Mouse (Mus musculus): ENCODE results near the gene Akap14. TPM values are rescaled to one million over a fixed set of nuclear protein-coding genes. Genes with fewer than 3 reads are reported as not detected.

Gene Akap14
- polyA plus RNA-seq, 1 experiment = not detected

DNA sequence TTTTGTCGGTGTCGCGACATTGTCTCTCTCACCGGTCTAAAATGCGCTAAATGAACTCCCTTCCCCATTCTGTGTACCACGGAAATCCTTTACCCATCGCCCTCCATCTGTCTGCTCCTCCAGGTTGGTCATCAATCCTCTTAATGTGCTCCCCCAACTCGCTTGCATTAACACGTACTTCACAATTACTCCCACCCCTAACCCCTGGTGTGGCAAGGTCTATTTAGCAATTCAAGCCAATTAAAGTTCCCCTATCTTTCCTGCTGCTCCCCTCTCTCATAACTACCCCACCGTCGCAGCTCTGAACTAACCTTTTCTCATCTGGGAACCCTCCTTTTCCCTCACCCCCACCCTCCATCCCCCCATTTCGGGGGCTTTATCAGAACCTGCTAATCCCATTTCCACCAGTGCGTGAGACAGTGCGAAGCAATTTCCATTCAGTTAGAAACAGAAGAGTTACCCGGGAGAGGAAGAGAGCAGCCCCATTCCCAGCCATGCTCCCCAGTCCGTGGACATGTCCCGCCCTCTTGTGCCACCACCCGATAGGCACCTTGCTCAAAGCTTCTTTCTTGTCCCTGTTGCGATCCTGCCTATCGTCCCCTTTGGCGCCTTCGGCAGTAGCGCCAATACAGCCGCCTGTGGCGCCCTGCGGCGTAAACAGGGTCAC, 59.0 kb downstream of the Akap14 start:
- DNase-seq (ENCODE audit: extremely low spot score in 1 of 2, low spot score in 1 of 2) = no peak

DNA sequence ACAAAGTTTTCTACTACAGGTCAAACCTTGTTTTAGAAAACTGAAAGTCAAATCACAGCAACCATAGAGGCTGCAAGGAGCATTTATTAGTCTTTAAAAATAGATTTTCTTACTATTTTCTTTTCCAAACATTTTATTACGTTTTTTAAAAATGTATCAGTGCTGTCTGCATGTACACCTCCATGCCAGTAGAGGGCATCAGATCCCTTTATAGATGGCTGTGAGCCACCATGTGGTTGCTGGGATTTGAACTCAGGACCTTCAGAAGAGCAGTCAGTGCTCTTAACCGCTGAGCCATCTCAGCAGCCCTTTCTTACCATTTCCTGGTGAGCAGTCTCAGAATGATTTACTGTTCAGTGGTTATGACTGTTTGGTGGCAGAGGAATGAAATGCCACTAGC, 64.8 kb downstream of the Akap14 start:
- no peak for DNase-seq (ENCODE audit: extremely low spot score in 1 of 2, low spot score in 1 of 2)

Other genes starting within 250 kb of the Akap14 start
- 38.6 and 40.7 TPM in 2 replicates for gene Sept6, start 177.0 kb downstream of the Akap14 start, polyA plus RNA-seq (2012; rRNA removed)
- 0.06 TPM in 1 of 2 replicates, not detected in the other for gene Sowahd, start 120.0 kb downstream of the Akap14 start, polyA plus RNA-seq (2012; rRNA removed)
- gene Rpl39, start 83.4 kb downstream of the Akap14 start, polyA plus RNA-seq (2012; rRNA removed) = 236 and 294 TPM in 2 replicates
- gene Upf3b, start 58.5 kb downstream of the Akap14 start, polyA plus RNA-seq (2012; rRNA removed) = 32.8 and 35.0 TPM in 2 replicates
- 5.8 and 6.6 TPM in 2 replicates for gene Nkap, start 42.0 kb downstream of the Akap14 start, polyA plus RNA-seq (2012; rRNA removed)
- gene Ndufa1, start 22.3 kb upstream of the Akap14 start, polyA plus RNA-seq (2012; rRNA removed) = 579 and 627 TPM in 2 replicates
- gene Rnf113a1, start 22.4 kb upstream of the Akap14 start, polyA plus RNA-seq (2012; rRNA removed) = 7.4 and 8.2 TPM in 2 replicates
- 0.13 TPM in 1 of 2 replicates, not detected in the other for gene Gm9, start 42.2 kb upstream of the Akap14 start, polyA plus RNA-seq (2012; rRNA removed)
- gene Rhox1, start 53.4 kb upstream of the Akap14 start, polyA plus RNA-seq (2012; rRNA removed) = not detected in 2 replicates
- not detected in 2 replicates for gene Rhox2a, start 76.1 kb upstream of the Akap14 start, polyA plus RNA-seq (2012; rRNA removed)
- gene Rhox3a, start 81.1 kb upstream of the Akap14 start, polyA plus RNA-seq (2012; rRNA removed) = not detected in 2 replicates
- not detected in 2 replicates for gene Rhox4a, start 96.5 kb upstream of the Akap14 start, polyA plus RNA-seq (2012; rRNA removed)
- not detected in 2 replicates for gene Rhox3a2, start 211.2 kb upstream of the Akap14 start, polyA plus RNA-seq (2012; rRNA removed)
- not detected in 2 replicates for gene Rhox4a2, start 222.0 kb upstream of the Akap14 start, polyA plus RNA-seq (2012; rRNA removed)
- not detected in 2 replicates for gene Rhox2b, start 243.2 kb upstream of the Akap14 start, polyA plus RNA-seq (2012; rRNA removed)

Measured in frontal cortex, adult 2 months (tissue).